Mouse (Mus musculus) neural tube, embryonic 13.5 days (tissue): ENCODE measurements around the gene Tbl3. TPM values are rescaled to one million over a fixed set of nuclear protein-coding genes. Genes with fewer than 3 reads are reported as not detected.
"Not testable (repeated sequence)": the region's sequence is repeated elsewhere in the genome, so short reads cannot be mapped to it uniquely, and the experiment has no call there.

Experiments used
- ATAC-seq: fragments of 200-750 bp; cut with Nextera tagmentation; 2 replicates; pipeline ENCODE4 v1.8.0; 2017; ENCODE audit warnings: low read depth, mild to moderate bottlenecking, moderate TSS enrichment, moderate library complexity
- H3K27ac ChIP-seq: fragments of 300-500 bp; sonication (generic); replicated peaks from 2 replicates; pipeline ENCODE4 v1.5.1; 2015; ENCODE audit warnings: moderate library complexity, mild to moderate bottlenecking, inconsistent platforms
- H3K27me3 ChIP-seq: fragments of 300-500 bp; sonication (generic); 2 replicates; pipeline ENCODE4 v1.6.1; 2015; ENCODE audit warnings: mild to moderate bottlenecking, inconsistent platforms
- H3K36me3 ChIP-seq: fragments of 300-500 bp; sonication (generic); 2 replicates; pipeline ENCODE4 v1.6.1; 2015; ENCODE audit warnings: mild to moderate bottlenecking, inconsistent platforms
- H3K4me1 ChIP-seq: fragments of 300-500 bp; sonication (generic); replicated peaks from 2 replicates; pipeline ENCODE4 v1.6.1; 2015; ENCODE audit warnings: inconsistent platforms
- H3K4me2 ChIP-seq: fragments of 300-500 bp; sonication (generic); 2 replicates; pipeline ENCODE4 v1.6.1; 2015; ENCODE audit warnings: inconsistent platforms, mild to moderate bottlenecking, moderate library complexity
- H3K4me3 ChIP-seq: fragments of 300-500 bp; sonication (generic); 2 replicates; pipeline ENCODE4 v1.5.1; 2015; ENCODE audit warnings: mild to moderate bottlenecking, inconsistent platforms
- H3K9ac ChIP-seq: fragments of 300-500 bp; sonication (generic); 2 replicates; pipeline ENCODE4 v1.6.1; 2015; ENCODE audit warnings: moderate library complexity, mild to moderate bottlenecking, inconsistent platforms
- H3K9me3 ChIP-seq: fragments of 300-500 bp; sonication (generic); 2 replicates; pipeline ENCODE4 v1.6.1; 2016; ENCODE audit warnings: inconsistent platforms
- WGBS: fragments of 180-500 bp; shearing (Covaris S2); methylation state at CpG from one replicate; pipeline ENCODE4 v1.1.7; 2015; 5-methylcytosine and 5-hydroxymethylcytosine counted together
- polyA plus RNA-seq: library from polyadenylated mRNA; unstranded; fragments of >200 nt; fragmentation: Nextera tagmentation; extraction: Ambion mirVana; gene quantifications from 2 replicates; pipeline ENCODE4 v1.2.1, GENCODE M21; 2015

Gene Tbl3
- polyA plus RNA-seq, 1 experiment from 2014 or later: 64.0 TPM

GRCm38 (mm10) chr17:24667416-24667815 is 40.0 kb downstream of the Tbl3 start:
- ATAC-seq: no peak
- H3K4me3 ChIP-seq: no peak overlapping the region
- H3K27ac ChIP-seq: no peak overlapping the region
- H3K4me2 ChIP-seq: no peak overlapping the region
- peaks cover 33% of the 10 kb centered on the region for H3K4me1 ChIP-seq
- H3K36me3 ChIP-seq: no peaks in the 10 kb centered on the region
- 29% methylated on average over 6 of the region's 6 CpGs for WGBS
- 0 out of 2 replicates have a peak, but pooled peaks cover 4% of the 10 kb centered on the region for H3K27me3 ChIP-seq
- H3K9ac ChIP-seq: no peak overlapping the region
- no peaks in the 10 kb centered on the region for H3K9me3 ChIP-seq

GRCm38 (mm10) chr17:24667011-24667410 is 40.4 kb downstream of the Tbl3 start:
- H3K4me1 ChIP-seq: peaks cover 29% of the 10 kb centered on the region
- not testable (repeated sequence) for ATAC-seq, H3K27ac ChIP-seq, H3K9me3 ChIP-seq, H3K36me3 ChIP-seq, H3K4me3 ChIP-seq, H3K9ac ChIP-seq, H3K27me3 ChIP-seq, H3K4me2 ChIP-seq
- WGBS: 73% methylated on average over 7 of the region's 7 CpGs

- Histone ChIP-seq H3K4me2 (peak within 1 kb of the TSS; percentile 59), H3K9ac (peak within 1 kb of the TSS; percentile 54), H3K27me3 (peaks cover 61% of the 10 kb centered on the region), H3K27ac (no peak within 1 kb of the TSS), H3K4me3 (peak within 1 kb of the TSS; percentile 35), H3K4me1 (peaks cover 16% of the 10 kb centered on the region), H3K9me3 (no peaks in the 10 kb centered on the region), H3K36me3 (no peaks in the 10 kb centered on the region)
- WGBS: 1% methylated on average over 47 of the region's 47 CpGs
- 0 out of 2 replicates have a peak, but pooled peaks have one; percentile 20 for ATAC-seq
Measured at GRCm38 (mm10) chr17:24658017-24658758, 49.3 kb downstream of the Tbl3 start, which contains the start of gene Npw. Gene Npw, minus strand, starts transcription at chr17:24658457.

- Histone ChIP-seq H3K4me3 (no peak overlapping the region), H3K27ac (no peak overlapping the region), H3K4me1 (peaks cover 21% of the 10 kb centered on the region), H3K4me2 (no peak overlapping the region), H3K36me3 (no peaks in the 10 kb centered on the region), H3K9ac (no peak overlapping the region), H3K27me3 (peaks cover 64% of the 10 kb centered on the region), H3K9me3 (no peaks in the 10 kb centered on the region)
- no peak for ATAC-seq
- 75% methylated on average over 4 of the region's 4 CpGs for whole genome bisulfite sequencing
Measured at GRCm38 (mm10) chr17:24654969-24655368, 52.5 kb downstream of the Tbl3 start.

- peak overlapping the region; percentile 24; the same call in 1 of the 2 replicates for H3K4me3 ChIP-seq
Measured at GRCm38 (mm10) chr17:24653967-24654710, 53.3 kb downstream of the Tbl3 start.

GRCm38 (mm10) chr17:24651835-24652234 is 55.6 kb downstream of the Tbl3 start:
- no peak overlapping the region for H3K9ac ChIP-seq
- WGBS: 75% methylated on average over 3 of the region's 3 CpGs

More at GRCm38 (mm10) chr17:24653967-24654710, 53.3 kb downstream of the Tbl3 start:
- Histone ChIP-seq H3K4me1 (peaks cover 29% of the 10 kb centered on the region), H3K9me3 (no peaks in the 10 kb centered on the region), H3K27me3 (peaks cover 60% of the 10 kb centered on the region), H3K4me2 (peak overlapping the region; percentile 52), H3K9ac (peak overlapping the region; percentile 47; the same call in 1 of the 2 replicates), H3K36me3 (no peaks in the 10 kb centered on the region), H3K27ac (no peak overlapping the region)
- no peak for ATAC-seq
- WGBS: 6% methylated on average over 19 of the region's 19 CpGs

GRCm38 (mm10) chr17:24650766-24651165 is 56.7 kb downstream of the Tbl3 start:
- H3K9me3 ChIP-seq: no peaks in the 10 kb centered on the region
- H3K27ac ChIP-seq: 0 out of 2 replicates have a peak overlapping the region, but pooled peaks have one; percentile 59
- peaks cover 37% of the 10 kb centered on the region for H3K27me3 ChIP-seq
- H3K4me2 ChIP-seq: peak overlapping the region; percentile 94
- ATAC-seq: no peak
- peaks cover 25% of the 10 kb centered on the region for H3K4me1 ChIP-seq
- peak overlapping the region; percentile 89; the same call in 1 of the 2 replicates for H3K9ac ChIP-seq
- H3K4me3 ChIP-seq: peak overlapping the region; percentile 69; the same call in 1 of the 2 replicates
- H3K36me3 ChIP-seq: no peaks in the 10 kb centered on the region
- 78% methylated on average over 4 of the region's 4 CpGs for WGBS

More at GRCm38 (mm10) chr17:24651835-24652234, 55.6 kb downstream of the Tbl3 start:
- no peak overlapping the region for H3K27ac ChIP-seq
- H3K4me1 ChIP-seq: peaks cover 25% of the 10 kb centered on the region
- H3K4me3 ChIP-seq: no peak overlapping the region
- H3K4me2 ChIP-seq: no peak overlapping the region
- no peak for ATAC-seq
- H3K9me3 ChIP-seq: no peaks in the 10 kb centered on the region
- no peaks in the 10 kb centered on the region for H3K36me3 ChIP-seq
- H3K27me3 ChIP-seq: peaks cover 48% of the 10 kb centered on the region

- H3K4me3 ChIP-seq: peak within 1 kb of the TSS; percentile 69
- H3K9ac ChIP-seq: peak within 1 kb of the TSS; percentile 89
- H3K27ac ChIP-seq: peak within 1 kb of the TSS; percentile 59
- no peaks in the 10 kb centered on the region for H3K36me3 ChIP-seq
- H3K4me2 ChIP-seq: peak within 1 kb of the TSS; percentile 94
- ATAC-seq: peak; percentile 46; the same call in 1 of the 2 replicates
- peaks cover 37% of the 10 kb centered on the region for H3K27me3 ChIP-seq
- H3K4me1 ChIP-seq: peaks cover 26% of the 10 kb centered on the region
- 1% methylated on average over 31 of the region's 41 CpGs for WGBS
- H3K9me3 ChIP-seq: no peaks in the 10 kb centered on the region
Measured at GRCm38 (mm10) chr17:24650070-24650616, 57.3 kb downstream of the Tbl3 start, which contains the start of gene Slc9a3r2. Gene Slc9a3r2, minus strand, starts transcription at chr17:24650327.

- peaks cover 31% of the 10 kb centered on the region for H3K4me1 ChIP-seq
- H3K4me3 ChIP-seq: peak overlapping the region; percentile 69
- H3K9ac ChIP-seq: peak overlapping the region; percentile 89
- peak overlapping the region; percentile 94 for H3K4me2 ChIP-seq
- ATAC-seq: peak; percentile 51
- peaks cover 37% of the 10 kb centered on the region for H3K27me3 ChIP-seq
- peak overlapping the region; percentile 59 for H3K27ac ChIP-seq
- H3K9me3 ChIP-seq: no peaks in the 10 kb centered on the region
- under 1% methylated on average over 35 of the region's 35 CpGs for WGBS
- no peaks in the 10 kb centered on the region for H3K36me3 ChIP-seq
Measured at GRCm38 (mm10) chr17:24649581-24650069, 57.8 kb downstream of the Tbl3 start.

- Histone ChIP-seq H3K27ac (no peak overlapping the region), H3K4me2 (peak overlapping the region; percentile 94), H3K27me3 (peaks cover 37% of the 10 kb centered on the region), H3K9me3 (no peaks in the 10 kb centered on the region), H3K4me1 (peaks cover 37% of the 10 kb centered on the region), H3K36me3 (no peaks in the 10 kb centered on the region), H3K9ac (peak overlapping the region; percentile 89), H3K4me3 (peak overlapping the region; percentile 69)
- ATAC-seq: no peak
- WGBS: 76% methylated on average over 10 of the region's 10 CpGs
Measured at GRCm38 (mm10) chr17:24648731-24649377, 58.6 kb downstream of the Tbl3 start.
